Comparison of ENCODE assay signal across 8 mouse cellular contexts in genomic region chr10:127063239-127063872, GRCm38 (mm10). TPM values are rescaled to one million over a fixed set of nuclear protein-coding genes. Genes with fewer than 3 reads are reported as not detected.
DNase-seq lines count a peak whose midpoint lies in the region; ATAC-seq and TF ChIP-seq lines count a peak whose summit lies in the region.

Gene Cdk4 (plus strand): TSS chr10:127063534.

- TF ChIP-seq CTCF in gastrocnemius, adult 2 months (IDR thresholded peaks at IDR 0.05): 0 out of 2 replicates have a peak, but pooled peaks have one; percentile 2
- peak; percentile 31; the same call in 1 of the 2 replicates for TF ChIP-seq CTCF in hindbrain, postnatal 0 days (IDR thresholded peaks at IDR 0.05; ENCODE audit: low read depth)
- no peak for TF ChIP-seq CTCF in left cerebral cortex, adult 2 months (IDR thresholded peaks at IDR 0.05)

- H3K9ac ChIP-seq in hindbrain, postnatal 0 days (replicated peaks; ENCODE audit: low read length): peak within 1 kb of the TSS; percentile 97

- under 1% methylated on average over 45 of the region's 46 CpGs for WGBS in hindbrain, postnatal 0 days

- no peaks in the 10 kb centered on the region for H3K27me3 ChIP-seq in hindbrain, postnatal 0 days (ENCODE audit: insufficient read depth, low read length)

- H3K4me2 ChIP-seq in hindbrain, postnatal 0 days (ENCODE audit: low read depth, low read length): peak within 1 kb of the TSS; percentile 79

- H3K4me1 ChIP-seq in hindbrain, postnatal 0 days (ENCODE audit: insufficient read depth, low read length): peaks cover 12% of the 10 kb centered on the region; the same call in 1 of the 2 replicates

- intact Hi-C loops in gastrocnemius, adult 2 months (cut with DNase I): no loop called here
- intact Hi-C loops in left cerebral cortex, adult 2 months (cut with DNase I): loop anchor here (5.0 kb wide), 1 partner anchor 559 kb away; the partner anchor contains the start of gene Lrp1

- peak within 1 kb of the TSS; percentile 95 for H3K27ac ChIP-seq in gastrocnemius, adult 2 months
- H3K27ac ChIP-seq in hindbrain, postnatal 0 days: peak within 1 kb of the TSS; percentile 92
- H3K27ac ChIP-seq in left cerebral cortex, adult 2 months: peak within 1 kb of the TSS; percentile 89

- no peaks in the 10 kb centered on the region for H3K9me3 ChIP-seq in hindbrain, postnatal 0 days (ENCODE audit: low read length)

- DNase-seq in ZHBTc4 (ENCODE audit: low read depth, low spot score): peak; percentile 99
- peak; percentile 99 for DNase-seq in gastrocnemius, adult 2 months
- peak; percentile 99 for DNase-seq in hindbrain, postnatal 0 days (ENCODE audit: low spot score)
- DNase-seq in left cerebral cortex, adult 2 months (ENCODE audit: extremely low spot score in 1 of 2, low spot score in 2 of 2): peak; percentile 98 to 99
- peak; percentile 98 to 99 for DNase-seq in right cerebral cortex, adult 2 months (ENCODE audit: low spot score in 2 of 2)
- peak; percentile 98 for DNase-seq in urinary bladder, postnatal 14 days (ENCODE audit: low spot score)

- H3K36me3 ChIP-seq in hindbrain, postnatal 0 days (ENCODE audit: insufficient read depth, low read length): peaks cover 36% of the 10 kb centered on the region

- ATAC-seq in common myeloid progenitor, adult 5-6 weeks (replicated peaks; ENCODE audit: low read depth, poor library complexity, severe bottlenecking): peak; percentile 81
- peak; percentile 94 for ATAC-seq in hindbrain, postnatal 0 days
- ATAC-seq in megakaryocyte, adult 5-6 weeks (ENCODE audit: poor library complexity, severe bottlenecking): peak; percentile 76

- peak within 1 kb of the TSS; percentile 92 for H3K4me3 ChIP-seq in gastrocnemius, adult 2 months
- H3K4me3 ChIP-seq in hindbrain, postnatal 0 days (ENCODE audit: low read length): peak within 1 kb of the TSS; percentile 80
- H3K4me3 ChIP-seq in left cerebral cortex, adult 2 months: peak within 1 kb of the TSS; percentile 82

RNA-seq across cellular contexts. Expression of gene Cdk4, which starts in this region (rescaled TPM):
- 723 and 923 TPM in 2 replicates for total RNA-seq in common myeloid progenitor, adult 5-6 weeks (2017)
- total RNA-seq in gastrocnemius, adult 2 months (2021): 10 to 100 TPM; 33.5 to 40.5 TPM
- 483 and 524 TPM in 2 replicates for total RNA-seq in hindbrain, postnatal 0 days (2014; rRNA removed)
- 519 and 563 TPM in 2 replicates for polyA plus RNA-seq in hindbrain, postnatal 0 days (2015; fragmentation: Nextera tagmentation; extraction: Ambion mirVana)
- total RNA-seq in left cerebral cortex, adult 2 months (2021): 10 to 100 TPM; 74.4 to 75.2 TPM
- 276 and 285 TPM in 2 replicates for total RNA-seq in megakaryocyte, adult 5-6 weeks (2015)
- total RNA-seq in megakaryocyte, adult 5-6 weeks (2017): 174 and 258 TPM in 2 replicates

Comparison
In these comparisons a context has a peak if more than half of its experiments do, and no peak if none do; other contexts are left out.
1. Peak in every context shown above with its lines: DNase-seq, ATAC-seq, H3K4me3 ChIP-seq and H3K27ac ChIP-seq.